Mouse (Mus musculus) central nervous system, embryonic 11.5 days (tissue): Measurements from ENCODE around the gene Prim1. TPM values are rescaled to one million over a fixed set of nuclear protein-coding genes. Genes with fewer than 3 reads are reported as not detected.

ENCODE experiments used
- polyA plus RNA-seq: library from polyadenylated mRNA; depleted of rRNA; stranded (reverse); fragments of >200 nt; gene quantifications from 2 replicates; pipeline ENCODE4 v1.2.3, GENCODE M21; 2012; rRNA removed

The Prim1 gene
- 73.8 and 80.4 TPM in 2 replicates for polyA plus RNA-seq

DNA sequence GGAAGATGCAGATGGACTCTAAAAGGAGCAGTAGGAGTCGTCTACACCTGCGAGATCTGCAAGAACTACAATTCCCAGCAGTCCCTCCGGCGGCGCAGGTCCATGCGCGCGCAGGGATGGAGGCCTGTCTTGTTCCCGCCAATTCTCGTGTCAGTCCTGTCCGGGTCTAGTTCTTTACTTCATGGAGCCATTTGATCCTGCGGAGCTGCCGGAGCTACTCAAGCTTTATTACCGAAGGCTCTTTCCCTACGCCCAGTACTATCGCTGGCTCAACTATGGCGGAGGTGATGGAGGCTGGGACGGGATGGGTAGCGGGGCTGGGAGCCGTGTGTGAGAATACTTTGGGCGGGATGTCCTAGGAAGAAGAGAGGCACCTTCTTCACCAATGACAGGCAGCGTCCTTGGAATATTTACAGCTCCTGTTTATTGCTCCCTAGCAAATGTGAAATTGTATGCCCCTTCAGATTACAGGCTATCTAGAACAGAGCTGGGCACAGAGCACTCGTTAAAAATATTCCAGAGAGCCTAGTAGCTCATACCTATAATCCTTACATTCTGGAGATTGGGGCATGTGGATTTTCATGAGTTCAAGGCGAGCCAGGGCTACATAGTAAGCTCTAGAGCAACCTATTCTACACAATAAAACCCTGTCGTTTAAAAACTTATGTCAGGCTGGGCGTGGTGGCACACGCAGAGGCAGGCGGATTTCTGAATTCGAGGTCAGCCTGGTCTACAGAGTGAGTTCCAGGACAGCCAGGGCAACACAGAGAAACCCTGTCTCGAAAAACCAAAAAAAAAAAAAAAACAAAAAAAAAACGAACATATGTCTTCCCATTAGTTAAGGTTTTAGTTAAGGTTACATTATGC is at the start of gene Prim1:
Prim1 (plus strand) TSS at position 101 of the 867 bp plus-strand sequence.

DNA sequence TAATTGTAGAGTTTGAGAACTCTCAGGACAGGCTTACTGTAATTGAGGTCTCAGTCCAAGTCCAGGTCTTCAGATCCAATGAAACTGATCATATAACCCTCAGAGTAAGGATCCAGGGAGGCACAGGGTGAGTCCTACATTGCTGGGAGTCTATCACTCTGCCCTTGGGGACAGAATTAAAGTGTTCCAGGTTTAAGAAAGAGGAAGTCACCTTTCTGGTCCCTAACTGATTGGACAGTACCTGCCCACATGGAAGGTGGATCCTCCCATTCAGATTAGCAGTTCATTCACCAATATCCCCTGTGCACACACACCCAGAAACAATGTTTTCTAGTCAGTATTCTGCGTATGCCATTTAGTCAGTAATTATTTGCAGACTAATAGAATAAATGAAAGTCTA is 7.5 kb upstream of the Prim1 start, which contains the start of gene Hsd17b6:
Hsd17b6 (minus strand) TSS at position 166 of the 400 bp plus-strand sequence.

DNA sequence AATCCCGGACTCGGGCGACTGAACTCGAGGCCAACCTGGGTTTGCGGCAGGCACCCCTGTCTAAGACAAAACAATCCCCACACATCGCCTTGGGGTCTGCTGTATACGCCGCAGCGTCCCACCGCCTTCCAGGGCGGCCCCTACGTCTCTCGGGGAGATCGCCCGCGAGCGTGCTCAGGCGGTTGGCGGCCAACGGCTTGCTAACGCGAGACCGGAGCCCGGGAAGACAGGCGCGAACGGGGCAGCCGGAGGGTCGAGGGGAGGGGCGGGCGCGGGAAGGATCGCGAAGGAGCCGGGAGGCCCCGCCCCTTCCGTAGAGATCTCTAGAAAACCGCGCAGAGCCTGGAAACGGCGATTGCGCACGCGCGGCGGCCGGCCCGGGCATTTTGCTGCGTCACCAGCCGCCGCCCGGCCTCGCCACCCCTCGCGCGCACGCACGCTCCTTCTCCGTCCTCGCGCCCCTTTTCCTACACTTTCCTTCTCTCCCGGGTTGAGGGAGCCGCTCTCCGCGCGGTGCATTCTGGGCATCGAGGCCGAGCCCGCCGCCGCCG is 43.7 kb downstream of the Prim1 start, which contains the start of gene Ptges3:
Ptges3 (plus strand) TSS at position 354 of the 551 bp plus-strand sequence.

Other genes with a start within 250 kb of the Prim1 start
- 0.06 TPM in 1 of 2 replicates, not detected in the other for gene Rdh9, start 238.8 kb upstream of the Prim1 start, polyA plus RNA-seq
- gene Rdh16, start 214.0 kb upstream of the Prim1 start, polyA plus RNA-seq, result not detected in 2 replicates
- not detected in 2 replicates for gene Rdh19, start 165.2 kb upstream of the Prim1 start, polyA plus RNA-seq
- gene Rdh16f2, start 148.7 kb upstream of the Prim1 start, polyA plus RNA-seq, result not detected in 2 replicates
- gene Rdh7, start 126.4 kb upstream of the Prim1 start, polyA plus RNA-seq, result not detected in 2 replicates
- 0.02 TPM in 1 of 2 replicates, not detected in the other for gene Sdr9c7, start 116.7 kb upstream of the Prim1 start, polyA plus RNA-seq
- not detected in 2 replicates for gene Hsd17b6, start 7.6 kb upstream of the Prim1 start, polyA plus RNA-seq
- 619 and 820 TPM in 2 replicates for gene Naca, start 20.4 kb downstream of the Prim1 start, polyA plus RNA-seq
- gene Ptges3, start 43.8 kb downstream of the Prim1 start, polyA plus RNA-seq, result 129 and 150 TPM in 2 replicates
- gene Atp5b, start 68.1 kb downstream of the Prim1 start, polyA plus RNA-seq, result 1,057 and 1,253 TPM in 2 replicates
- gene Baz2a, start 76.4 kb downstream of the Prim1 start, polyA plus RNA-seq, result 31.9 and 36.9 TPM in 2 replicates
- 33.3 and 69.7 TPM in 2 replicates for gene Rbms2, start 165.1 kb downstream of the Prim1 start, polyA plus RNA-seq
- 2.6 and 4.6 TPM in 2 replicates for gene Gls2, start 179.3 kb downstream of the Prim1 start, polyA plus RNA-seq
- gene Spryd4, start 196.6 kb downstream of the Prim1 start, polyA plus RNA-seq, result 13.5 and 17.9 TPM in 2 replicates
- gene Mip, start 210.7 kb downstream of the Prim1 start, polyA plus RNA-seq, result 0.13 and 0.30 TPM in 2 replicates
- gene Timeless, start 216.9 kb downstream of the Prim1 start, polyA plus RNA-seq, result 42.7 and 53.6 TPM in 2 replicates
- gene Apon, start 238.9 kb downstream of the Prim1 start, polyA plus RNA-seq, result 0.98 and 1.0 TPM in 2 replicates